Mouse (Mus musculus) cerebellum, adult 2 months (tissue): ENCODE results near the gene C2cd4d. TPM values are rescaled to one million over a fixed set of nuclear protein-coding genes. Genes with fewer than 3 reads are reported as not detected.

Experiments
- DNase-seq, 2 experiments: peaks; one replicate each; pipeline ENCODE4 v3.0.0; 2021
- H3K27ac ChIP-seq: fragments of 200-500 bp; 2 replicates; pipeline ENCODE4 v1.5.1; 2012; ENCODE audit warnings: low read length, control low read depth, inconsistent platforms; ENCODE audit not compliant: insufficient read depth
- H3K27me3 ChIP-seq: fragments of 200-500 bp; 2 replicates; pipeline ENCODE4 v1.6.1; 2012; ENCODE audit warnings: inconsistent platforms, mild to moderate bottlenecking, low read length, moderate library complexity; ENCODE audit not compliant: control insufficient read depth, insufficient read depth
- H3K4me1 ChIP-seq: fragments of 200-500 bp; 2 replicates; pipeline ENCODE4 v1.6.1; 2011; ENCODE audit warnings: low read length; ENCODE audit not compliant: control insufficient read depth, insufficient read depth
- H3K4me3 ChIP-seq: fragments of 200-500 bp; replicated peaks from 2 replicates; pipeline ENCODE3; 2011; ENCODE audit warnings: mild to moderate bottlenecking, low read depth, low read length, control low read depth; ENCODE audit not compliant: insufficient read depth
- CTCF ChIP-seq: fragments of 200-500 bp; IDR thresholded peaks from 2 replicates; pipeline ENCODE4 v1.5.1; 2011; ENCODE audit warnings: low read depth, mild to moderate bottlenecking, control low read depth, low read length, moderate library complexity, borderline replicate concordance; ENCODE audit not compliant: insufficient read depth
- POLR2A ChIP-seq: fragments of 200-500 bp; IDR thresholded peaks from 2 replicates; pipeline ENCODE4 v1.6.1; 2011; ENCODE audit warnings: low read length, control low read depth, borderline replicate concordance; ENCODE audit not compliant: insufficient read depth
- WGBS: fragments of 180-500 bp; shearing (Covaris S2); methylation state at CpG from one replicate; pipeline ENCODE4 v1.1.7; 2018; 5-methylcytosine and 5-hydroxymethylcytosine counted together
- polyA plus RNA-seq: library from polyadenylated mRNA; depleted of rRNA; stranded (reverse); fragments of >200 nt; gene quantifications from 2 replicates; pipeline ENCODE4 v1.2.3, GENCODE M21; 2012

Gene C2cd4d
- polyA plus RNA-seq, 1 experiment = 3.7 TPM

GRCm38 (mm10) chr3:94392128-94392527, 29.9 kb downstream of the C2cd4d start:
- TF ChIP-seq POLR2A = no peak
- no peak for TF ChIP-seq CTCF
- Histone ChIP-seq H3K4me1 (no peaks in the 10 kb centered on the region), H3K27ac (no peak overlapping the region), H3K27me3 (no peaks in the 10 kb centered on the region), H3K4me3 (no peak overlapping the region)
- 86% methylated on average over 2 of the region's 2 CpGs for WGBS
- DNase-seq = no peak

GRCm38 (mm10) chr3:94393049-94393448, 30.8 kb downstream of the C2cd4d start:
- Histone ChIP-seq H3K4me1 (no peaks in the 10 kb centered on the region), H3K27ac (no peak overlapping the region), H3K4me3 (no peak overlapping the region), H3K27me3 (no peaks in the 10 kb centered on the region)
- DNase-seq = no peak
- WGBS = 33% methylated on average over 4 of the region's 4 CpGs
- TF ChIP-seq POLR2A = no peak
- TF ChIP-seq CTCF = no peak

- no peak overlapping the region for H3K4me3 ChIP-seq
- no peak for TF ChIP-seq CTCF
- TF ChIP-seq POLR2A = no peak
- peaks cover 4% of the 10 kb centered on the region; the same call in 1 of the 2 replicates for H3K4me1 ChIP-seq
- WGBS = 100% methylated on average over 1 of the region's 1 CpGs
- no peak overlapping the region for H3K27ac ChIP-seq
- no peaks in the 10 kb centered on the region for H3K27me3 ChIP-seq
- no peak for DNase-seq
Measured at GRCm38 (mm10) chr3:94396336-94396735, 34.1 kb downstream of the C2cd4d start.

GRCm38 (mm10) chr3:94396851-94397250, 34.6 kb downstream of the C2cd4d start:
- Histone ChIP-seq H3K4me1 (peaks cover 4% of the 10 kb centered on the region; the same call in 1 of the 2 replicates), H3K27ac (no peak overlapping the region), H3K27me3 (no peaks in the 10 kb centered on the region), H3K4me3 (no peak overlapping the region)
- TF ChIP-seq POLR2A = no peak
- no peak for TF ChIP-seq CTCF
- 91% methylated on average over 4 of the region's 4 CpGs for WGBS
- DNase-seq = no peak

GRCm38 (mm10) chr3:94398217-94398616, 36.0 kb downstream of the C2cd4d start, which contains the start of gene Lingo4:
Gene Lingo4 (plus strand): TSS chr3:94398517.
- no peaks in the 10 kb centered on the region for H3K27me3 ChIP-seq
- no peak for DNase-seq
- peak within 1 kb of the TSS; percentile 52 for H3K4me3 ChIP-seq
- TF ChIP-seq CTCF (no peak), POLR2A (no peak)
- peaks cover 4% of the 10 kb centered on the region; the same call in 1 of the 2 replicates for H3K4me1 ChIP-seq
- WGBS = 84% methylated on average over 6 of the region's 6 CpGs
- no peak within 1 kb of the TSS for H3K27ac ChIP-seq

GRCm38 (mm10) chr3:94398943-94399481, 36.8 kb downstream of the C2cd4d start:
- Histone ChIP-seq H3K4me1 (peaks cover 4% of the 10 kb centered on the region; the same call in 1 of the 2 replicates), H3K4me3 (peak overlapping the region; percentile 52), H3K27ac (no peak overlapping the region), H3K27me3 (no peaks in the 10 kb centered on the region)
- TF ChIP-seq POLR2A (no peak), CTCF (0 out of 2 replicates have a peak, but pooled peaks have one; percentile 1)
- DNase-seq = peak; percentile 34 to 40
- 2% methylated on average over 20 of the region's 20 CpGs for WGBS

GRCm38 (mm10) chr3:94399663-94400310, 37.5 kb downstream of the C2cd4d start:
- DNase-seq = no peak
- WGBS = 54% methylated on average over 5 of the region's 5 CpGs
- TF ChIP-seq CTCF (no peak), POLR2A (no peak)
- H3K4me1 ChIP-seq = peaks cover 4% of the 10 kb centered on the region; the same call in 1 of the 2 replicates
- no peaks in the 10 kb centered on the region for H3K27me3 ChIP-seq
- no peak overlapping the region for H3K27ac ChIP-seq
- H3K4me3 ChIP-seq = no peak overlapping the region

GRCm38 (mm10) chr3:94402451-94402850, 40.2 kb downstream of the C2cd4d start:
- H3K27ac ChIP-seq = no peak overlapping the region
- 69% methylated on average over 8 of the region's 8 CpGs for WGBS
- no peaks in the 10 kb centered on the region for H3K27me3 ChIP-seq
- DNase-seq = no peak
- H3K4me3 ChIP-seq = no peak overlapping the region
- peaks cover 4% of the 10 kb centered on the region; the same call in 1 of the 2 replicates for H3K4me1 ChIP-seq
- no peak for TF ChIP-seq POLR2A
- TF ChIP-seq CTCF = no peak
